Mouse (Mus musculus): ENCODE results near the gene Iqcd. TPM values are rescaled to one million over a fixed set of nuclear protein-coding genes. Genes with fewer than 3 reads are reported as not detected.

Iqcd gene
- polyA plus RNA-seq, 1 experiment from 2014 or later = 2.0 TPM

DNA sequence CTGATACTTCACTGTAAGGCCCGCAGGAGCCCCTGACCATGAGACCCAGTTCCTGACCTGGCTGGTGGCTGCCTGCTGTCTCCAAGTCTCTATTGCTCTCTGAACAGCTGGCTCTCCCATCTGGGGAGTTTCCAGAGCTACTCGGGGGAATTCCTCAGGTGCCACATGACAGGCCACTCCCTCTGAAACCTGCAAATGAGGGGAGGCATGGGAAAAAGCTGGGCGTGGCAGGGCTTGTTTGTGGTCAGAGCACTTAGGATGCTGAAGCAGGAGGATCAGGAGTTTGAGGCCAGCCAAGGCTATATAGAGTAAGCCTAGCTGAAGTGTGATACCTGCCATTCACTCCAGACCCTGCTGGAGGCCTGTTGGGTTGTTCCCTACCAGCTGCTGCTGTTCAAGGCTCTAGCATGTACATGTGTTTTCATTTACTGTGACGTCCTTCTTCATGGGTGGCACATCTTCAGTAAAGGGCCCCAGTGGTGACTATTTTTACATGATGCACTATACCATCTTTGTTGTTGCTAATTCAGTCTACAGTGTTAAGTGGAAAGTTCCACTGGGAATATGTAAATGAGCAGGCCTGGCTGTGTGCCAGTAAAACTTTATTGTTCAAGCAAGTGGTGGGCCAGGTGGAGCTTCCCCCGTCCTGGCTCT, 33.5 kb downstream of the Iqcd start:
- peaks cover 100% of the 10 kb centered on the region for H3K36me3 ChIP-seq
- H3K4me1 ChIP-seq = peaks cover 6% of the 10 kb centered on the region; the same call in 1 of the 2 replicates
- H3K9ac ChIP-seq = no peak overlapping the region
- H3K4me3 ChIP-seq = no peak overlapping the region
- H3K27ac ChIP-seq = no peak overlapping the region
- ATAC-seq = no peak
- 84% methylated on average over 5 of the region's 5 CpGs for WGBS (ENCODE audit: insufficient replicate concordance)
- H3K9me3 ChIP-seq (replicated peaks) = no peaks in the 10 kb centered on the region
- H3K4me2 ChIP-seq = no peak overlapping the region
- no peaks in the 10 kb centered on the region for H3K27me3 ChIP-seq (replicated peaks)

DNA sequence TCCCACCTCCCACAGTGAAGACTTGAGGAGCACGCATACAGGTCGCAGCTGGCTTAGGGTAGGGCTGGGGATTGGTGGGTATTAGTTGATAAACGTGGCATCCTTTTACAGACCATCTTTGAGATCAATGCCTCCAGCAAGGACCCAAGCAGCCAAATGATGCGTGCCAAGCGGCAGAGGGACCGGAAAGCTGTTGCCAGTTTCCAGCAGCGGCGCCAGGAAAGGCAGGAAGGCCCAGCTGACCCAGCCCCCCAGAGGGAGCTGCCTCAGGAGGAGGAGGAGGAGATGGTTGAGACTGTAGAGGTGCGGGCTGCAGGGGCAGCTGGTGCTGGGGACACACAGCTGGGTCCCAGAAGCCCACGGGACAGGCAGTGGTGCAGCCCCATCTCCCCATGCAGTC, 35.6 kb downstream of the Iqcd start:
- no peak overlapping the region for H3K4me2 ChIP-seq
- H3K9ac ChIP-seq = no peak overlapping the region
- H3K4me1 ChIP-seq = peaks cover 12% of the 10 kb centered on the region; the same call in 1 of the 2 replicates
- no peak overlapping the region for H3K4me3 ChIP-seq
- ATAC-seq = no peak
- no peaks in the 10 kb centered on the region for H3K9me3 ChIP-seq (replicated peaks)
- H3K36me3 ChIP-seq = peaks cover 88% of the 10 kb centered on the region
- WGBS (ENCODE audit: insufficient replicate concordance) = 87% methylated on average over 10 of the region's 10 CpGs
- H3K27me3 ChIP-seq (replicated peaks) = peaks cover 5% of the 10 kb centered on the region; the same call in 1 of the 2 replicates
- no peak overlapping the region for H3K27ac ChIP-seq

DNA sequence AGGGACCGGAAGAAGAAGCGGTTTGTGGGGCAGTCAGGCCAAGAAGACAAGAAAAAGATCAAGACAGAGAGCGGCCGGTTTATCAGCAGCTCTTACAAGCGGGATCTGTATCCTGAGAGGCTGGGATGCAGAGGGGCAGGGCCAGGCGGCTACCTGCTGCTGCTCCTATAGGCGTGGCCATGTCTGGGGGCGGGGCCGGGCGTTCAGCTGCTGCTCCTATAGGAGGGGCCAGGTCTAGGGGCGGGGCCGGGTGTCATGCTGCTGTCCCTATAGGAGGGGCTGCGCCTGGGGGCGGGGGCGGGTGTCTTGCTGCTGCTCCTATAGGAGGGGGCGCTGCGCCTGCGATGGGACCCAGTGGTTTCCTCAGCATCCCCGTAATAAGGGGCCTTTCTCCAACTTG, 37.6 kb downstream of the Iqcd start:
- H3K4me2 ChIP-seq = no peak overlapping the region
- WGBS (ENCODE audit: insufficient replicate concordance) = 54% methylated on average over 19 of the region's 19 CpGs
- no peak overlapping the region for H3K9ac ChIP-seq
- H3K27me3 ChIP-seq (replicated peaks) = peaks cover 25% of the 10 kb centered on the region
- peaks cover 15% of the 10 kb centered on the region; the same call in 1 of the 2 replicates for H3K4me1 ChIP-seq
- H3K27ac ChIP-seq = no peak overlapping the region
- no peak overlapping the region for H3K4me3 ChIP-seq
- no peaks in the 10 kb centered on the region for H3K9me3 ChIP-seq (replicated peaks)
- H3K36me3 ChIP-seq = peaks cover 68% of the 10 kb centered on the region
- peak; percentile 72 for ATAC-seq

DNA sequence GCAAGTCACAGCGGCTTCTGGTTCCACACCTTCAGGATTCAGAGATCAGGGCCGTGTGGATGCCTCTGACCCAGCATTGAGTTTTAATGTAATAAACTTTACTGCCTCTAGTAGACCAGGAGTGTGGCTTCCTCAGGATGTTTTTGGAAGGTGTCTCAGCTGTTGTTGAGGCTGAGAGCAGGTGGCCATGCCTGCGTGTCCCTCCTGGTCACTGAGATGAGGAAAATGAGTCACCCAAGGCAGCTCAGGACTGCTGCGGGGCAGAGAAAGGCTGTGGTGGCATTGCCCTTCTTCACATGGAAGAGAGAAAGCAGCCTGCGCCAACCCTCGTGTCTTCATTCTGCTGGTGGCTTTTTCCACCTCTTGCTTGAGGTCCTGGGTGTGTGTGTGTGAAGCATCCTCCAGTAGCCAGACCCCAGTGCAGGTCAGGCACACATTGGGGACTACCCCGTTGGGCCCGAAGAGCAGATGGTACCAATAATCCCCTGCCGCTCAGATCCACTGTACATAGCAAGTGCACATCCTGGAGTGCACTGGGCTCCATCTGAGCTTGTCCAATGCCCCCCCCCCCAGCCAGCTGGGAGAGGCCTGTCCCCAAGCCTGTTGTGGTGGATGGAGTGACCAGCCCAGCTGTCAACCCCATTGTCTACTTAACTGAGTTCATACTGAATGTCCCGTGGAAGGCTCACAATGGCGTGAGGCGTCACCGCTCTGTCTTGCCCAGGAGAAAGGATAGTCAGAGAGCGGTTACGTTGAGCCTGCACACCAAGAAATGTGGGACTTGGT, 38.9 kb downstream of the Iqcd start:
- H3K27ac ChIP-seq = no peak overlapping the region
- 85% methylated on average over 15 of the region's 15 CpGs for WGBS (ENCODE audit: insufficient replicate concordance)
- no peak for ATAC-seq
- peaks cover 37% of the 10 kb centered on the region for H3K27me3 ChIP-seq (replicated peaks)
- H3K4me1 ChIP-seq = peaks cover 15% of the 10 kb centered on the region; the same call in 1 of the 2 replicates
- H3K4me2 ChIP-seq = no peak overlapping the region
- no peak overlapping the region for H3K4me3 ChIP-seq
- no peak overlapping the region for H3K9ac ChIP-seq
- H3K36me3 ChIP-seq = peaks cover 55% of the 10 kb centered on the region
- H3K9me3 ChIP-seq (replicated peaks) = peaks cover 10% of the 10 kb centered on the region; the same call in 1 of the 2 replicates

DNA sequence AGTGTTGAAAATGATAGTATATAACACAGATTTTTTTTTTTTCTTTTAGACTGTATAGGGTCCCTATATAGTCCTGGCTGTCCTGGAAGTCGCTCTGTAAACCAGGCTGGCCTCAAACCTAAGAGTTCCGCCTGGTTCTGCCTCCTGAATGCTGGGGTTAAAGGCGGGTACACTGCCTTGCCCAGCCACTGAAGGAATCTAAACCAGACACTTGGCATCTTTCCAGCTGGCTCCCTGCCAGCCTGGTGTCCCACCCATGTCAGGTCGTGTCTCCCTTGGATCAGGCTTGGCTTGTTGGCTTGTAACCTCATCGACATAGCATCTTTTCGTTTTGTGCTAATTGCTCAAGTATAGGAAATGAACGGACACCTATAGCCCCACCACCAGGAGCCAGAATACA, 39.8 kb downstream of the Iqcd start:
- H3K4me1 ChIP-seq = peaks cover 15% of the 10 kb centered on the region; the same call in 1 of the 2 replicates
- 74% methylated on average over 7 of the region's 7 CpGs for WGBS (ENCODE audit: insufficient replicate concordance)
- no peak overlapping the region for H3K4me2 ChIP-seq
- no peak for ATAC-seq
- peaks cover 10% of the 10 kb centered on the region; the same call in 1 of the 2 replicates for H3K9me3 ChIP-seq (replicated peaks)
- H3K27me3 ChIP-seq (replicated peaks) = peaks cover 39% of the 10 kb centered on the region
- no peak overlapping the region for H3K27ac ChIP-seq
- no peak overlapping the region for H3K4me3 ChIP-seq
- H3K9ac ChIP-seq = no peak overlapping the region
- H3K36me3 ChIP-seq = peaks cover 46% of the 10 kb centered on the region

DNA sequence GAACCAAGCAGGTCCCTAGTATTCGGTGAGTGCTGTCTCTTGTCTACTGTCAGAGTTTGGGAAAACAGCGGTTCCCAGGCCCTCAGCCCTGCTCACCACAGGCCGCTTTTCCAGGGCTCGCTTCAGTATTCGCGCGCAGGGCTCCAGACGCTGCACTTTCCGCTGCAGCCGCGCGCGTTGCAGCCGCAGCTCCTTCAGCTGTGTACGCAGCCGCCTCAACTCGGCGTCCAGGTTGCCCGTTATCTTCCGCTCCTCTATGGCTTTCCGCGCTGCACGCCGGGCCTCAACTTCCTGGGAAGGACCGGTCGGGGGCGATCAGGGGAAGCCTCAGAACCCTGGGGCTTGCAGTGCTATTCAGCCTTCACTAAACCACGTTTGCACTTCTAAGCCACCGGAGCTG, 42.3 kb downstream of the Iqcd start:
- H3K4me2 ChIP-seq = peak overlapping the region; percentile 31

DNA sequence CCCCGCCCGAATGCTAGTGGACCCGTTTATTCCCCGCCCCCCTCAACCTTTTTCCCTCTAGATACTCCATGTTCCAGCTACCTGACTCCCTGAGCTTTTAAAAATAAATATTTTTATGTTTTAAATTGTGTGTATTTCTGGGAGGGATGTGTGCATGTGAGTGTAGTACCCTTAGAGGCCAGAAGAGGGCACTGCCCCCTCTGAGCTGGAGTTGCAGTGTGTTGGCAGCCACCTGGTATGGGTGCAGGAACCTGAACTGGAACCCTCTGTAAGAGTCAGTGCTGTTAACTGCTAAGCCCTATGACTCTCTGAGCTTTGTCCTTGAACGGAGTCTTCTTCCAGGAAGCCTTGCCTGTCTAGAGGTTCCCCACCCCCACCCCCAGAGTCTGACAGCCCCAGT, 43.1 kb downstream of the Iqcd start:
- Histone ChIP-seq H3K27ac (no peak overlapping the region), H3K4me2 (no peak overlapping the region), H3K4me3 (no peak overlapping the region), H3K9ac (no peak overlapping the region), H3K27me3 (replicated peaks) (peaks cover 51% of the 10 kb centered on the region), H3K36me3 (peaks cover 13% of the 10 kb centered on the region), H3K9me3 (replicated peaks) (peaks cover 10% of the 10 kb centered on the region; the same call in 1 of the 2 replicates), H3K4me1 (peaks cover 9% of the 10 kb centered on the region; the same call in 1 of the 2 replicates)
- 73% methylated on average over 5 of the region's 5 CpGs for WGBS (ENCODE audit: insufficient replicate concordance)
- ATAC-seq = no peak

More for the DNA sequence above, 42.3 kb downstream of the Iqcd start:
- Histone ChIP-seq H3K4me1 (peaks cover 13% of the 10 kb centered on the region; the same call in 1 of the 2 replicates), H3K9me3 (replicated peaks) (peaks cover 10% of the 10 kb centered on the region; the same call in 1 of the 2 replicates), H3K27ac (no peak overlapping the region), H3K4me3 (peak overlapping the region; percentile 11; the same call in 1 of the 2 replicates), H3K9ac (no peak overlapping the region), H3K27me3 (replicated peaks) (peaks cover 51% of the 10 kb centered on the region), H3K36me3 (peaks cover 21% of the 10 kb centered on the region)
- WGBS (ENCODE audit: insufficient replicate concordance) = 11% methylated on average over 29 of the region's 29 CpGs
- ATAC-seq = no peak

DNA sequence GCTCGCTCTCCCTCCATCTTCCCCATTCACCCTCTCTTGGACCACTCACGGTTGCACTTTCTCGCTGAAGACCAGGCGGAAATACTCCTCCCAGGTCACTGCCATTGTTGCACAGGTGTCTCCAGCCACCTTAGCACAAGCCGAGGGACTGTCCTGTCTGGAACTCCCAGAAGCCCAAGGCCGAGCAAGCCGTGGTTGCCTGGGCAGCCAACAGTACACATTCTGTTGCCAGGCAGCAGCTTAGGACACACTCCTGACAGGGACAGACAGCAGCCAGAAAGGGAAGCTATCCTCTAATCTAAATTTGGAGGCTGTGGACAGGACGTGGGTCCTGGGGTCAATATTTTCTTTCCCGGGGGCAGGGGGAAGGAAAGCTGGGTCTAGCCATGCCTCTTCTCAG, 45.3 kb downstream of the Iqcd start, which contains the start of gene Cfap73:
TSS of gene Cfap73 (minus strand) at position 105 of the 400 bp plus-strand sequence.
- no peak for ATAC-seq
- 39% methylated on average over 9 of the region's 9 CpGs for WGBS (ENCODE audit: insufficient replicate concordance)

DNA sequence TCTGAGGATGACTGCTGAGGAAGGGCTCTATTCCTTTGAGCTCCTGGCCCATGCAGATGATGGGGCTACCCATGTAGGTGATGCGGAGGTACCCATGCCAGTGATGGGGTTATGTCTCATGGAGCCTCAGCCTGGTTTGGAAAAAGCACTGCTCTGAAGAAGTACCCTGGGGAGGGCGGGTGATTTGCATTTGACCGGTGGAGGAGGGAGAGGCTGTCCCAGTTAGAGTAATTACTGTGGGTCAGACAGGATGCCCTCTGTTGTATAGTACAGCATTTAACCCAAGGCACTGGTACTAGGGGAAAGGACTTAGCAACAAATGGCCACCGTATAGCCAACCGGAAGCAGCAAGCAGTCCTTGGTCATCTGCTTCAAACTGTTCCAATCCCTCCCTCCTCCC, 46.0 kb downstream of the Iqcd start:
- H3K27me3 ChIP-seq (replicated peaks) = peaks cover 42% of the 10 kb centered on the region
- no peak overlapping the region for H3K27ac ChIP-seq
- H3K4me2 ChIP-seq = no peak overlapping the region
- H3K4me3 ChIP-seq = no peak overlapping the region
- no peak overlapping the region for H3K9ac ChIP-seq
- WGBS (ENCODE audit: insufficient replicate concordance) = 42% methylated on average over 5 of the region's 5 CpGs
- H3K36me3 ChIP-seq = no peaks in the 10 kb centered on the region
- H3K9me3 ChIP-seq (replicated peaks) = peaks cover 10% of the 10 kb centered on the region; the same call in 1 of the 2 replicates
- no peak for ATAC-seq
- H3K4me1 ChIP-seq = 0 out of 2 replicates have a peak, but pooled peaks cover 3% of the 10 kb centered on the region

More for the DNA sequence above, 45.3 kb downstream of the Iqcd start, which contains the start of gene Cfap73:
- Histone ChIP-seq H3K9me3 (replicated peaks) (peaks cover 10% of the 10 kb centered on the region; the same call in 1 of the 2 replicates), H3K4me3 (no peak within 1 kb of the TSS), H3K27me3 (replicated peaks) (peaks cover 49% of the 10 kb centered on the region), H3K9ac (no peak within 1 kb of the TSS), H3K4me2 (no peak within 1 kb of the TSS), H3K36me3 (no peaks in the 10 kb centered on the region), H3K27ac (no peak within 1 kb of the TSS), H3K4me1 (0 out of 2 replicates have a peak, but pooled peaks cover 3% of the 10 kb centered on the region)

DNA sequence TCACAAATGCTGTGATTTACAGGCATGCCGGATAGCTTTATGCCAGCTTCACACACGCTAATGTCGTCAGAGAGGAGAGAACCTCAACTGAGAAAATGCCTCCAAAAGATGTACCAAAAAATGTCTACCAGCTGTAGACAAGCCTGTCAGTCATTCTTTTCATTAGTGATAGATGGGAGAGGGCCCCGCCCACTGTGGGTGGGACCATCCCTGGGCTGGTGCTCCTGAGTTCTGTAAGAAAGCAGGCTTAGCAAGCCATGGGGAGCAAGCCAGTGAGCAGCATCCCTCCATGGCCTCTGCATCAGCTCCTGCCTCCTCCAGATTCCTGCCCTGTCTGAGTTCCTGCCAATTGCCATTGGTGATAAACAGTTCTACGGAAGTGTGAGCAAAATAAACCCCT, 46.8 kb downstream of the Iqcd start:
- 0 out of 2 replicates have a peak, but pooled peaks cover 3% of the 10 kb centered on the region for H3K4me1 ChIP-seq
- WGBS (ENCODE audit: insufficient replicate concordance) = 74% methylated on average over 5 of the region's 5 CpGs
- H3K9me3 ChIP-seq (replicated peaks) = peaks cover 10% of the 10 kb centered on the region; the same call in 1 of the 2 replicates

DNA sequence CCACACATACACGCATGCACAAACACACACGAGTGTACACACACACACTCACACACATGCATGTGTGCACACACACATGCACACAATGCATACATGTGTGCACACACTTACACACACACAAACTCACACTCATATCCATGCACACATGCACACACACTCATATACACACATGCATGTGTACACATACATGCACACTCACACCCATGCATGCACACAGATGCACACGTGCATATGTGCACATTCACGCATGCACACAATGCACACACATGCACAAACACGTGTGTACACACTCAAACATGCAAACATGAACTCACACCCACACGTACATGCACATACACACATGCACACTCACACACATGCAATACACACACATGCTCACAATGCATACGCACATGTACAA, 51.3 kb downstream of the Iqcd start:
- Histone ChIP-seq H3K4me3 (no peak overlapping the region), H3K9ac (no peak overlapping the region), H3K27me3 (replicated peaks) (peaks cover 18% of the 10 kb centered on the region), H3K36me3 (no peaks in the 10 kb centered on the region), H3K4me1 (no peaks in the 10 kb centered on the region), H3K27ac (no peak overlapping the region), H3K4me2 (no peak overlapping the region), H3K9me3 (replicated peaks) (no peaks in the 10 kb centered on the region)
- 71% methylated on average over 7 of the region's 7 CpGs for WGBS (ENCODE audit: insufficient replicate concordance)
- no peak for ATAC-seq

More for the DNA sequence above, 46.8 kb downstream of the Iqcd start:
- Histone ChIP-seq H3K4me3 (no peak overlapping the region), H3K27ac (no peak overlapping the region), H3K27me3 (replicated peaks) (peaks cover 34% of the 10 kb centered on the region), H3K9ac (no peak overlapping the region), H3K36me3 (no peaks in the 10 kb centered on the region), H3K4me2 (no peak overlapping the region)
- no peak for ATAC-seq

All from liver, embryonic 12.5 days (tissue).